Mouse (Mus musculus) lung, postnatal 4 days (tissue): ENCODE data around the gene Fli1.

Source experiments
- DNase-seq, 2 experiments: peaks; one replicate each; pipeline ENCODE4 v3.0.0; 2021

The Fli1 gene

DNA sequence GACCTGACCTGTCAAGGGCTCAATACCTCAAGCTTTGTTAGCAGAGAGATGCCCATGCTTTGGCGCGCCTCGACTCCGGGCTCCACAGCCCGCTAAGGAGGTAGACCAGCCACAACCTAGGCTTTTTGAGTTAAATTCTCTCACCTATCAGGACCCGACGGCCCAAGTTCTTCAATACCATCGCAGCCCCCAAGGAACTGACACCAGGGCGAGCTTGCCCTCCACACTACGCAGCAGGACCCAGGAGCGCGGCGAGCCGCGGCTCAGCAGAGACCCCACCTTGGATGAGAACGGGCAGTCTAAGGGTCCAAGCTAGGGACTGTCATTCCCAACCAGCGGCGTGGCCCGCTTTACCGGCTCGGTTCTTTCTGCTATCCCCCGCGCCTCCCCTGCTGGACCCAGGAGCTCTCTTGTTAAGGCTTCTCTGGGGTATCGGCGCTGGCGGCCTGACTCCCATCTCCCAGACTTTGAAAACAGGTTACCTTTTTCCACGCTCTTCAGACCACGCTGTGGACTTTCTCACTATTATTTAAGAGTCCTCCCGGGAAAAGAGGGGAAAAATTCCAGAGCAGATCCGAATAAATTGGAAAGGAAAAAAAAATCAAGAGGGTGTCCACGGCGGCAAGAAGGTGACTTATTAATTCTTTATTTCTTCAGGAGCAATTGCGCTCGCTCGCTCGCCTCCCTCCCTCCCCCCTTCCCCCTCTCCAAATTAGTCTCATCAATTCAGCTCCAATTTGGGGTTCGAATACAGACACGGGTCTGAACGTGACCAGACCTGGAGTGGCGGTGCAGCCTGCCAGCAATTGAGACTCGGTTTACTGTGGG, at the start of gene Fli1:
Gene Fli1 (minus strand): TSS at position 650 of the 828 bp plus-strand sequence.
- DNase-seq: peak in 1 of 2 experiments; percentile 36

DNA sequence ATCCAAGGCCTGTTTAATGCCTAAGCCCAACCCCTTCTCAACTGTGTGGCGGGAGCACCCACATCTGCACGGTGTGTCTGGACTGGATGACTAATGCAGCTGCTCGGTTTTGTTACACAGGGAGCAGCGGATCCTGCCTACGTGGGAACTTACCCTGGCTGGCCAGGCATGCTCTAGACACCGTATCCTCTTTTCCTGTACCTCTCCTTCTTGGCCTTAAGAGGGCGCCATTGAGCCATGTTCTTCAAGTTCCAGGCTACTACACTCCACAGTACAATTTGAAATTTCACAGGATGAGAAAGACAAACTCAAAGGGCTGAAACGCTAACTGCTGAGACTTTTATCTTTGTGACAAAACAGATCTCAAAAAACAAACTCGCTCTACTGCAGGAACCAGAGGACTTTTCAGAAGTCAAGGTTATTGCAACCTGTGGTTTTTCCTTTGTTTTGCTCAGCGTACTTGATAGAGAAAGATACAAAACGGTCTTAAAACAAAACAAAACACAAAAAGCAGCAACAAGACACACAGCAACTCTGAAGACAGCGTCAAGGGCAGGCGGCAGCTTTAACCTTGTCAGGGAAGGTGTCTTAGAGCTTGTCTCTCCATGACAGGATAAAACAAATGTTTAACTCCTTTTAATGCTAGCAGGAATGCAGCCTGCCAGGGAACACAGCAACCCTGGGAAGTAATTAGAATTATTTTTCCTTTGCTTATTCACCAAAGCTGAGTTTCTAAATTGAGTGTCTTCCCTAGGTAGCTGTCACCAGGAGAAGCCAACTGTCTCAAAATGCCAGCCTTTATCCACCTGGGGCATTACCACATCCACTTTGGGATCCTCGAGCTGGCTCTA, 49.3 kb upstream of the Fli1 start:
- DNase-seq: peak; percentile 64 to 82

DNA sequence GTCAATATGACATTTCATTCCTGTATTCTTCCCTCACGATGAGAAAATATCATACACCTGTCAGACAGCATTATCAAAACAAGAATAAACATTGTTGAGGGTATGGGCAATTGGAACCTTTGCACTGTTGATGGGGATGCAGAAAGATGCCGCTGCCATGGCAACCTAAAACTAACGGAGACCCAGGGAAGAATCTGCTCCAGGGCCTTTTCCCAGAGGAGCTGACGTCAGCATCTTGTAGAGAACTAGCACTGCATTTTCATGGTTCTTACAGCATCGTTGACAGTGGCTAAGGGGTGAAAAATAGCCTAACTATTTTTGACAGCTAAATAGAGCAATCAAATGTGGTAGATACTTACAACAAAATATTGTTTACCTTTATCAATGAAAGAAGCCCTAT, 47.9 kb upstream of the Fli1 start:
- DNase-seq: no peak

DNA sequence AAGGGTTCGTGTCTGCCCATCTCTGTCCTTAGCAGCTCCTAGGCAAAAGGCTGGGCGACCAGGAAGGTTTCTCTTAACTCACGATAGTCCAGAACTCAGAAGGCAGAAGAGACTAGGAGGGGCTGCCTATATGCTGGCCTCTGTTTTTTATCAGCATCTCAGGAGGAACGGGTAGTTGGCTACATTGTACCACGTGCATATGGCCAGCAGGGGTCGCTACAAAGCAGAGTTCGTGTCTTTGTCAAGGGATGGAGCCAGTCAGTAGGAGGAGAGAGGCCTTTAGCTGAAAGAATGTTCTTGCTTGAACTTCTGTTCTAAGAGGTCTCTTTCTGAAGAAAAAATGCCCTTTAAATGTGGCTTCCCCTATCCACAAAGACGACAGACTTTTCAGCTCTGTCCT, 47.2 kb upstream of the Fli1 start:
- DNase-seq: peak; percentile 81 to 89

DNA sequence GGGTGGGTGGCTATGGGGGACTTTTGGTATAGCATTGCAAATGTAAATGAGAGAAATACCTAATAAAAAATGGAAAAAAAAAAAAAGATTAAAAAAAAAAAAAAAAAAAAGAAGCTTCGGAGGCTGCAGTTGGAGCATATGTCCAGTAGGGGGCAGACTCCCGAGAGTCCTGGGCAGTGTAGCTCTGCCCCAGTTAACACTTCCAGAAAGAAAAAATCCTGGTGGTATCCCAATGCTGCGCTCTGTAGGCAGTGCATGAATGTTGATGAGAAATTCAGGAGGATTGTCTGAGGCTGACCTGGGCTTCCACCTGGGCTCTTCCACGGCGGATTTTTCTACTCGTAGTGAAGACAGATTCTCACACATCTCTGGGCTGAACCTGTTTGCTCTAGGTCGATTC, 42.7 kb upstream of the Fli1 start:
- DNase-seq: no peak

DNA sequence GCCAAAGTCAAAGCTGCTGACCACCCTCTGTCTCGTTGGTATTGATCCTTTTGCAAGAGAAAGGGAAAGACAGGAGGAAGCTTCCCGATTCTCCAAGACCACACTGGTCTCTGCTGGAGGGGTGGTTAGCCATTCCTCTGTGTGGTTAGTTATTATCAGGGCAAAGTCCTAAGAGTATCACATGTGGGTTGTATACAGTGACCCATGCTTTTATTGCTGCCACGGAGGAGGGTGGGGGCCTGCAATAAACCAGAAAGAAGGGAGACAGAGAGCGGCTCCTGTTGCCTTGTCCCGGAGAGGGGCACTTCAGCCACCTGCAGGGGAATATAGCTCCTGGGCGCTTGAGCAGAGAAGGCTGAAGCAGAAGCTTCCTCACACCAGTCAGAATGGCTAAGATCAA, 41.2 kb upstream of the Fli1 start:
- no peak for DNase-seq

DNA sequence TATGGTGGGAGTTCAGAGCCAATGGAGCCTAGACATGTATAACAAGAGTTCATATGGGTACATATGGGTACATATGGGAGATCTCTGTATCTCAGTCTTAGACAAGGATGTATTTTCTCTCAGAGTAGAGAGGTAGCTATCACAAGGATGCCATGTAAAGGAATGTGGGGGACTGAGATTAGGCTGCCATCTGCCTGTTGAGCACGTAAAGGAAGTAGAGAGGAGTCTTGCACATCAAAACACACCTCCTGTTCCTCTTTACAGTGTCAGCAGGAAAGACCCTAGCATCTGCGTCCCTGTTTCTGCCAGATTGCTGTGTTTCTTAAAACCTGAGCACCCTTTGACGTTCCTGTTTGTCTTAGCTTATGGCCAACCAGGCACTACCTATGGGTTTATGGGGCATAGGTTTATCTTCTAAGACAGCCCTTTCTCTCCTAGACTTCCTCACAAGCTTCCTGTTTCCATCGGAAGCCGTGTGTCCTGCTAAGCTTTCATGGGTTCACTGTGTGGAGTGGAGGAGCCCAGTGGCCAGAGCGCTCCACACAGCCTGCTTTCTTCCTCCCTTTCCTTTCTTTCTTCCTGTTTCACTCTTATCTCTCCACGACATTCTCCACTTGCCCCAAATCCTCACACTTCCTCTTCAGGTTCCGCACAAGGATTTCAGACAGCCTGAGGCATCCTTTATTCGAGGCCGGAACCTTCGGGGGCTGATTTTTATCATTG, 39.4 kb upstream of the Fli1 start:
- no peak for DNase-seq

DNA sequence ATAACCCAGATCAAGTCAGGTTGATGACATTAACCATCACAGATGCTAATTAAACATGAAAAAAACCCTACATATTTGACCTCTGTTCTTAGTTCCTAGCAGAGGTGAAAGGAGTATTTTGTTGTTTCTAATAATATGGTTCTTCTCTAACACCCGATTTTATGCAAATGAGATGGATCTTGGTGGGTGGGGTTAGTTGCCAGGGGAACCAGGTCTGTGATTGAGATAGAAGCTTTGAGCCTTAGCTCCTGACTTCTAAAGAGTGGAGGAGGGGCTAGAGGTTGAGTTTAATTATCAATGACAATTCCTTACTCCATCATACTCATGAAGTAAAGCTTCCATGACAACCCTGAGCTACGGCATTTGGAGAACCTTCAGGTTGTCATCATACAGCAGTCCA, 35.8 kb upstream of the Fli1 start:
- DNase-seq: no peak

DNA sequence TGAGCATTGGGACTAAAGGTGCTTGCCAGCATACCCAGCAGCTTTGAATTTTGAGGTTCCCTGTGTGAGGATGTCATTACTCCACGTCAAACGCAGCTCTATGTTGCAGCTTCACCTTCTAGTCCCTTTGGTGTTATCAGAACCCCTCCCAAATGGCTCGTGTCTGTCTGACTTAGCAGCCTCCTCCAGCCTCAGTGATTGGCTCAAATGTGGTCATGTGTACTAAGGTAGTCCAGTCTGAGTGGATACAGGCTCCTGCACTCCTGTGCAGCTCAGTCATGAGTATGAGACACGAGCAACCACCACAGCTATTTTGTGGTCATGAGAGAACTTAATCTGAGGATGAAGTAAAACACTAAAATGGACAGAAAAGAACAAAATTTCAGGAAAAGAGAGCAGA, 31.0 kb upstream of the Fli1 start:
- no peak for DNase-seq

DNA sequence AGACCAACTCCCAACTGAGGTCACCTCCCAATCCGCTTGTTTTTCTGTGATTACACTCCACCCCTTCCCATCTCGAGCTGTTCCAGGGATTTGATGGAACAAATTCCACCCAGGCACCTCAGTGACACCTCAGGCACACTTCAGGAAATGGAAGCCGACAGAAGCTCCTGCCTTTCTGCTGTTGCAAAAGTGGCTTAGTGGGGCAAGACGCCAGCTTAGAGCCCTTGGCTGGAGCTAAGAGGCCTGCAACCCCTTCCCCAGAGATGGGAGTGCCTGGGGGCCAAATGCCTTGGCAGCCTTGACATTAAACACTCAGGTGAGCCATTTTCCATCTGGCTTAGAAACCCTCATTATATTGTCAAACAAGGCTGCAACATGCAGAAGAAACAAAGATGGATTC, 29.0 kb upstream of the Fli1 start:
- DNase-seq: no peak

DNA sequence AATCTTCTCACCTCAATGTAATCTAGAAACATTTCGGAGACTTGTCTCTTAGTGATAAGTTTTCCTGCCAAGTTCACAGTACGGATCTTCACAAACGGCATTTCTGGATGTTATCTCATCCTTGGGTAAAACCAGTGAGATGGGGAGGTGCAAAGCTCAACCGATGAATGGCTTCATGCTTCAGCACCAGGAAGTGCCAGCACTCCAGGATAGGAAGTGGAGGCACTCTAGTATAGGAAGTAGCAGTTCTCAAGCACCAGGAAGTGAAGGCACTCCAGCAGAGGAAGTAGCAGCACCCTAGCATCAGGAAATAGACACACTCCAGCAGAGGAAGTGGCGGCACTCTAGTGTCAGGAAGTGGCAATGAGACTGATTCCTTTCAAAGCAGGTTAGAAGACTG, 27.9 kb upstream of the Fli1 start:
- DNase-seq: no peak

DNA sequence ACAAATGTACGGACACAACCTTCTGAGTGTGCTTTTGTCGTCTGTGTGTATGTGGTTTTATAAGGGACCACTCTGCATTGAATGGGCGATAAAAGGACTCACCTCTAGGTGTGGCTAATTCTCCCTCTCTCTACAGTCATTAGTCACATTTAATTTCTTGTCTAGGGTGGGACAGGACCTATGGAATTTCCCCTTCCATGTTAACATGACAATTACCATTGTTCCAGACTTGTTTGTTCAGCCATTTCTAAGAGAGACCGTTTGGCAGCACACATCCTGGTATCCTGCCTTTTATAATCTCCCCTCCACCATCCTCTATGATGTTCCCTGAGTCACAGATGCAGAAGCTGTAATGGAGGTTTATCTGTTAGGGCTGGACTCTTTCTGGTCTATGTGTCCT, 26.6 kb upstream of the Fli1 start:
- no peak for DNase-seq

DNA sequence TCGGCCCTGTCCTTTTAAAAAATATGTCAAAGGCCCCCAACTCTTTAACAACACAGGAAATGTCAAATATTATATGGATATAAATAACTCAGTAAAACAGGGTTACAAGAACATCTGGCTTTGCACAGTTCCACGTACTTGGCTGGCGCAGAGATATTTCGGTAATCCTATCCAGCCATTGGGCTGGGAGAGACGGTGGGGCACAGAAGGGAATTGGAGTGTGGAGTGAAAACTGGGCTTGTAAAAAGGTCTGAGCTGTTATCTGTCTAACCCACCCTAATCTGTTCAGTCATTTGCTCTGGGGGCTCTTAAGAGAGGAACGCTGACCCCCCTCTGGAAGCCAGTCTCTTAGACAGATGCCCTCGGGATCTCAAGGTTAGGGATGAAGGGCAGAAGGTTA, 24.9 kb upstream of the Fli1 start:
- no peak for DNase-seq

DNA sequence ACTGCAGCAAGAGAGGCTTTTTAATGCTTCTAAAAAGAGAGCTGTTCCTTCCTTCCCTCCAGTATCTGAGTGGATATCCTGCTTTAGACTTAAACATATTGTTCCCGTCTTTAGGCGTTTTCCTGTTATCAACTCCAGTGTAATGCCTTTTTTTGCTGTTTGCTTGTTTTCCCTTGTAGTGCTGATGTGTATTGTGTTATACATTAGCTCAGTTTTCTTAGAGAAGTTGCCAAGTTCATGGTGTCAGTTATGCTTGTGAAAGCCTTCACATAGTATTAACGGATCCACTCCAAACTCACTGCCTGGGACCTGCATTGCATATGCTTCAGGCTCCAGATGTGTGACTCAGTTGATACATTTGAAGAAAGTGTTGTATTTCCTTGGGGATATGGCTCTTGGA, 22.6 kb upstream of the Fli1 start:
- DNase-seq: no peak

DNA sequence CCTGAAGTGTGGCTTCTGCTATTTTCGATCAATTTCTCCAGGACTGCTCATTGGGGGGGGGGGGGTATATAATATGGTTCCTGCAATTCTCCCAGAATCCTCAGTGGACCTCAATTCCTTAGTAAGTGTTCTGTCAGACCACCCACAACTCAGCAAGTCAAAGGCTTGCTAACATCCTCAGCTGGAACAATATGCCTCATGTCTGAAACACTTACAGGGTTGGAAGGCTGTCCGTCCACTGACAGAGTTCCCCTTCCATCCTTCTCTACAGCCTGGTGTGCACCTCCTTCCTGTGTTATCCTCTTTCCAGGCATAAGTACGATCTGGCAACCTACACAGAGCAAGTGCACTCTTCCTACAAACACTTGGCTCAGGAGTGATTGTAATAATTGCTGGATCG, 20.2 kb upstream of the Fli1 start:
- DNase-seq: no peak

DNA sequence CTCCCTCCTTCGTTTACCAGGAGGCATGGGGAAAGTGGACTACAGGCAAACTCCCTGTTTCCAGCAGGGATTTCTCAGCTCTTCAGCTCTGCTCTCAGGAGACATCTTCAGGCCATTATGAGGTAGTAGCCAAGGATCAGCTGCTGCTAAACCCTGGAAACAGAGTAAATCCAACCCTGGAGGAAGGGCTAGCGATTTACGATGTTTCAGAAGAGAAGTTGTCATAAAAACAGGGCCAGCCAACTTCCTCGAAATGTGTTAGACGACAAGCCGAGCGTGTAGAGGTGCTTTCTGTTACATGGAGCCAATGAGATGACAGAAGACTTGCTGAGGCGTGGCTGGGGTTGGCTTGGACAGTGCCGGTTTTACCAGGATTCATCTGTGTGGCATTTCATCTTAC, 19.7 kb upstream of the Fli1 start:
- DNase-seq: peak; percentile 46

DNA sequence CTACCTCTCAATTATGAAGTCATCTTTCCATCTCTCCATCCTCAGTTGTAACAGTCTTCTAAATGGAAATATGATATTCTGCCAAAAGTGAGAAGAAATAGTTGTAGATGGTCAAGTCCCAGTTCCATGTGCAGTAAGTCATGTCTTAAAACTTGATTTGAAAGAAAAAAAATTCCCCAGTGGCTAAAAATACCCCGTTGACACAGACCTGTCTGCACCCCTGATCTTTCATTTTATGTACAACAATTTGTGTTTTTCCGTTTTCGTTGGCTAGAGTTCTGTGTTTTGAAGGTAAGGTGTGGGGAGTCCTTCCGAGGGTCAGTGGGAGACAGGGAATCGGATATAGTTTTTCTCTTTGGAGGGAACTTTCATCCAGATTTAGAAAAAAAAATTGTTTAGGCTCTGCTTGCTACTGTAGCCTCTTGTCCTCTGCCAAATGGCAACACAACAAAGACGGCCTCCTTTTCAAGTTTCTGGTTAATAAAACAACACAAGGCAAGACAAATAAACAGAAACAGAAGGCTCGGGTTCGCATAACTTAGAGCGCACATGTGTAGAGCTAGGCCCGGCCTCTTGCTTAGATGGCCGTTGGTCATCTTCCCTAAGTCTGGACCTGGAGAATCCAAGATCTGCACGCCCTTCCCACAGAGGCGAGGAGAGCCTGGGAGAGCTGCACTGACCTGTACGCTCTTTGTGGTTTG, 18.7 kb upstream of the Fli1 start:
- no peak for DNase-seq

DNA sequence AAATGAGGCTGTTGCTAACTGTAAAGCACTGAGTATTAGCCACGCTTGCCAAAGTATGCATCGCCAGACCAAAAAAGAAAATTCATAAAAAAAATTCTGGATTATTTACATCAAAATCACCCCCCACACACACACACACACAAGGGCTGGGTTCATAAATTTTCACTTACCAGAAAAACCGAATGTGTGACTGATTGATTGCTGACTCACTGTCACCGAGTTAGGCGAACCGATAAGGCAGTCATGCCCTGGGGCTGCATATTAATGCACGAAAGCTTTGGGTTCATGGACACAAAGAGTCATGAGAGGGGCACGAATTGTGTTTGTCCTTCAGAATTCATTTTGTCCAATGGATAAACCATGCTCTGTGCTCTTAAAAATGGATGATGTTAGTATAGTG, 17.2 kb upstream of the Fli1 start:
- no peak for DNase-seq

DNA sequence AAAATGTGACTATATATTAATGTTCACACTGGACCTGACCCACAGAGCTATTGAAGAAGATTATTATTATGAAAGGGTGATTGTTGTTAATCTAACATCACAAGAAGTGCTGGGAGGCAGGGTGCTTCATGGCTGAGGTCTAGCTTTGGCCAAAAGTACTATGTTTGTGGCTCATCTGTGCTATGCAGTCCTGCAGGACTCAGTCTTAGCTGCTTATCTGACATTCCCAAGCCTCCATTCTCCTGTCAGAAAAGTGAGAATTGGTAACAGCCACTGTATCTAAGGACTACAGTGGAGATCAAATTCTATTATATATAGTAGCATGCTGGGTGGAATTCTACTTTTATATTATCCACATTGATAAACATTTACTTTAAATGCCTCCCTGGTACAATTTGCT, 16.8 kb upstream of the Fli1 start:
- no peak for DNase-seq

DNA sequence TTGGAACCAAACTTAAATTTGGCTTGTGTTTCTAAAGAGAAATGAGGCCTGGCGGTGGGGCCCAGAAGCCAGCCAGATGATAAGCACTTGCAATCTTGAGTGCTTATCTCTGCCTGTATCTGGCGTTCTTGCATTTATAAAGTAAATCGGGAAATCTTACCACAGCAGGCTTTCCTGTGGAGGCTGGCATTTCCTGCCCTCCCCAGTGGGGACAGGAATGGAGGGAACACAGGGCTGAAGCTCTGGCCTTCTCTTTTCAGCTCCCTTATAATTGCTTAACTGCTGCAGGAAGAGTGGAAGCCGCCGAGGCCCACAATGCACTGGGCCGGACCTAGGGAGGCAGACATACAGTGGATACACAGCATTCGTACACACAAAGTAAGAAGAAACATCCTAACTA, 13.7 kb upstream of the Fli1 start:
- peak; percentile 47 to 78 for DNase-seq

DNA sequence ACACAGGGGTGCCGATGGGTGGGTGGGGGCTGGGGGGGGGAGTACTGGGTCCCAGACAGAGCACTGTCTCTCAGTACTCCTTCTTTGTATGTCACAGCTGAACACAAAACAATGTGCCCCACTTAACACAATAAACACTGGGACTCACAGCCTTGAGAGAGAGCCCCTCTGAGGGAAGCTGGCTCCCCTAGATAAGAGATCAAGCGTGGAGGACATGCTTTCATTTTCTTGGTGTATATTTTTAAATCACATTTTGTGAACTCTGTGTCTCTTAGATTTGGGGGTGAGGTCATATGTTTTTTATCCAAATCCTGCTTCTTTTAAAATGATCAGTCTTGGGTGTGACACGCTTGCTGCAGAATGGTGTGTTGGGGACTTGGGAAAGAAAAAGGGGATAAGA, 12.6 kb upstream of the Fli1 start:
- DNase-seq: no peak

DNA sequence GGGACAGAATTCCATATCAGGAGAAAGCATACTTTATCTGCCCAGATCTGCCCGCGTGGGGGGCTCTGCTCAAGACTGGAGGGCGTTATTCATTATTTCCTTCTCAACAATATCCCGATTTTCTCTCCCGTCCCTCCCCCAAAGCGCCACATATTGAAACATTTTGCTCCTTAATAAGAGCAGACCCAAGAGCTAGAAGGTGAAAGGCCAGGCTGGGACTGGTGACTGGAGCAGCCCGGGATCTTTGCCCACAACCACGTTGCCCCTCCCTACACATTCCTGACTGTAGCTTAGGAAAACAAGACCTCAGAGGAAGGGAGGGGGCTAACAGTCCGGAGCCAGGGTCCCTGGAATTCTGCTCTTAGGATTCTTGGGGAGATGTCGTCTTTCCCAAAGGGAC, 7.9 kb upstream of the Fli1 start:
- no peak for DNase-seq
